Mouse (Mus musculus): ENCODE results near the gene Kcnc3. TPM values are rescaled to one million over a fixed set of nuclear protein-coding genes. Genes with fewer than 3 reads are reported as not detected.
A peak's percentile ranks its signal among the peaks of the same experiment; 100 is the strongest.

The Kcnc3 gene
- polyA plus RNA-seq, 1 experiment from 2014 or later, result 3.8 TPM

- peak within 1 kb of the TSS; percentile 81 for H3K4me2 ChIP-seq (replicated peaks; ENCODE audit: low read depth, low read length)
Observed at GRCm38 (mm10) chr7:44548497-44549087, 41.9 kb upstream of the Kcnc3 start, which contains the start of gene Pold1. Gene Pold1 (minus strand): TSS chr7:44548849.

GRCm38 (mm10) chr7:44549621-44550408 lies 40.6 kb upstream of the Kcnc3 start:
- DNase-seq (ENCODE audit: low spot score), result no peak
- H3K27me3 ChIP-seq (replicated peaks; ENCODE audit: insufficient read depth, low read length), result no peaks in the 10 kb centered on the region
- WGBS, result 90% methylated on average over 23 of the region's 23 CpGs
- H3K27ac ChIP-seq (ENCODE audit: low read length), result no peak overlapping the region
- no peak for TF ChIP-seq CTCF (IDR thresholded peaks at IDR 0.05)
- no peak for TF ChIP-seq EP300 (IDR thresholded peaks at IDR 0.05)
- no peak for ATAC-seq
- peaks cover 7% of the 10 kb centered on the region; the same call in 1 of the 2 replicates for H3K4me1 ChIP-seq (ENCODE audit: insufficient read depth, low read depth, low read length)
- no peak overlapping the region for H3K9ac ChIP-seq (replicated peaks; ENCODE audit: low read depth)
- H3K9me3 ChIP-seq (ENCODE audit: low read length), result no peaks in the 10 kb centered on the region
- peaks cover 17% of the 10 kb centered on the region for H3K36me3 ChIP-seq (ENCODE audit: insufficient read depth, low read length)
- no peak overlapping the region for H3K4me2 ChIP-seq (replicated peaks; ENCODE audit: low read depth, low read length)
- no peak overlapping the region for H3K4me3 ChIP-seq (ENCODE audit: low read depth, low read length)

More at GRCm38 (mm10) chr7:44548497-44549087, 41.9 kb upstream of the Kcnc3 start, which contains the start of gene Pold1:
- H3K36me3 ChIP-seq (ENCODE audit: insufficient read depth, low read length), result peaks cover 17% of the 10 kb centered on the region
- ATAC-seq (peak; percentile 96), DNase-seq (ENCODE audit: low spot score) (peak; percentile 99)
- peak within 1 kb of the TSS; percentile 58 for H3K4me3 ChIP-seq (ENCODE audit: low read depth, low read length)
- peak within 1 kb of the TSS; percentile 38 for H3K27ac ChIP-seq (ENCODE audit: low read length)
- H3K4me1 ChIP-seq (ENCODE audit: insufficient read depth, low read depth, low read length), result peaks cover 4% of the 10 kb centered on the region; the same call in 1 of the 2 replicates
- no peaks in the 10 kb centered on the region for H3K27me3 ChIP-seq (replicated peaks; ENCODE audit: insufficient read depth, low read length)
- H3K9me3 ChIP-seq (ENCODE audit: low read length), result no peaks in the 10 kb centered on the region
- H3K9ac ChIP-seq (replicated peaks; ENCODE audit: low read depth), result peak within 1 kb of the TSS; percentile 27; the same call in 1 of the 2 replicates
- under 1% methylated on average over 40 of the region's 43 CpGs for WGBS
- no peak for TF ChIP-seq EP300 (IDR thresholded peaks at IDR 0.05)
- TF ChIP-seq CTCF (IDR thresholded peaks at IDR 0.05), result peak; percentile 98

GRCm38 (mm10) chr7:44550409-44550678 lies 40.1 kb upstream of the Kcnc3 start:
- no peak overlapping the region for H3K9ac ChIP-seq (replicated peaks; ENCODE audit: low read depth)
- H3K4me1 ChIP-seq (ENCODE audit: insufficient read depth, low read depth, low read length), result peaks cover 7% of the 10 kb centered on the region; the same call in 1 of the 2 replicates
- TF ChIP-seq CTCF (IDR thresholded peaks at IDR 0.05) (no peak), EP300 (IDR thresholded peaks at IDR 0.05) (no peak)
- no peak for DNase-seq (ENCODE audit: low spot score)
- peaks cover 17% of the 10 kb centered on the region for H3K36me3 ChIP-seq (ENCODE audit: insufficient read depth, low read length)
- H3K4me3 ChIP-seq (ENCODE audit: low read depth, low read length), result no peak overlapping the region
- no peak for ATAC-seq
- WGBS, result 96% methylated on average over 12 of the region's 12 CpGs
- H3K4me2 ChIP-seq (replicated peaks; ENCODE audit: low read depth, low read length), result no peak overlapping the region
- no peaks in the 10 kb centered on the region for H3K27me3 ChIP-seq (replicated peaks; ENCODE audit: insufficient read depth, low read length)
- H3K9me3 ChIP-seq (ENCODE audit: low read length), result no peaks in the 10 kb centered on the region
- H3K27ac ChIP-seq (ENCODE audit: low read length), result no peak overlapping the region

GRCm38 (mm10) chr7:44551301-44551700 lies 39.2 kb upstream of the Kcnc3 start:
- TF ChIP-seq EP300 (IDR thresholded peaks at IDR 0.05) (no peak), CTCF (IDR thresholded peaks at IDR 0.05) (no peak)
- no peak for ATAC-seq
- H3K9ac ChIP-seq (replicated peaks; ENCODE audit: low read depth), result no peak overlapping the region
- H3K4me2 ChIP-seq (replicated peaks; ENCODE audit: low read depth, low read length), result no peak overlapping the region
- no peak overlapping the region for H3K27ac ChIP-seq (ENCODE audit: low read length)
- H3K9me3 ChIP-seq (ENCODE audit: low read length), result no peaks in the 10 kb centered on the region
- peaks cover 17% of the 10 kb centered on the region for H3K36me3 ChIP-seq (ENCODE audit: insufficient read depth, low read length)
- H3K4me1 ChIP-seq (ENCODE audit: insufficient read depth, low read depth, low read length), result peaks cover 7% of the 10 kb centered on the region; the same call in 1 of the 2 replicates
- WGBS, result 93% methylated on average over 21 of the region's 21 CpGs
- no peak overlapping the region for H3K4me3 ChIP-seq (ENCODE audit: low read depth, low read length)
- H3K27me3 ChIP-seq (replicated peaks; ENCODE audit: insufficient read depth, low read length), result no peaks in the 10 kb centered on the region
- no peak for DNase-seq (ENCODE audit: low spot score)

- peaks cover 7% of the 10 kb centered on the region; the same call in 1 of the 2 replicates for H3K4me1 ChIP-seq (ENCODE audit: insufficient read depth, low read depth, low read length)
- 82% methylated on average over 22 of the region's 22 CpGs for WGBS
- no peak overlapping the region for H3K4me2 ChIP-seq (replicated peaks; ENCODE audit: low read depth, low read length)
- no peak overlapping the region for H3K9ac ChIP-seq (replicated peaks; ENCODE audit: low read depth)
- H3K27ac ChIP-seq (ENCODE audit: low read length), result no peak overlapping the region
- no peaks in the 10 kb centered on the region for H3K9me3 ChIP-seq (ENCODE audit: low read length)
- no peaks in the 10 kb centered on the region for H3K27me3 ChIP-seq (replicated peaks; ENCODE audit: insufficient read depth, low read length)
- TF ChIP-seq EP300 (IDR thresholded peaks at IDR 0.05), result no peak
- H3K36me3 ChIP-seq (ENCODE audit: insufficient read depth, low read length), result peaks cover 17% of the 10 kb centered on the region
- no peak for ATAC-seq
- H3K4me3 ChIP-seq (ENCODE audit: low read depth, low read length), result no peak overlapping the region
- no peak for DNase-seq (ENCODE audit: low spot score)
Observed at GRCm38 (mm10) chr7:44551731-44552130, 38.7 kb upstream of the Kcnc3 start.

GRCm38 (mm10) chr7:44552141-44552908 lies 38.1 kb upstream of the Kcnc3 start:
- Histone ChIP-seq H3K36me3 (ENCODE audit: insufficient read depth, low read length) (peaks cover 17% of the 10 kb centered on the region), H3K4me2 (replicated peaks; ENCODE audit: low read depth, low read length) (peak overlapping the region; percentile 70; the same call in 1 of the 2 replicates), H3K27ac (ENCODE audit: low read length) (no peak overlapping the region), H3K9me3 (ENCODE audit: low read length) (no peaks in the 10 kb centered on the region), H3K4me3 (ENCODE audit: low read depth, low read length) (no peak overlapping the region), H3K9ac (replicated peaks; ENCODE audit: low read depth) (no peak overlapping the region), H3K4me1 (ENCODE audit: insufficient read depth, low read depth, low read length) (peaks cover 7% of the 10 kb centered on the region; the same call in 1 of the 2 replicates), H3K27me3 (replicated peaks; ENCODE audit: insufficient read depth, low read length) (no peaks in the 10 kb centered on the region)
- TF ChIP-seq EP300 (IDR thresholded peaks at IDR 0.05) (no peak), CTCF (IDR thresholded peaks at IDR 0.05) (no peak)
- DNase-seq (ENCODE audit: low spot score) (no peak), ATAC-seq (no peak)
- WGBS, result 82% methylated on average over 28 of the region's 31 CpGs

Data from lung, postnatal 0 days (tissue).